Mouse (Mus musculus) gonadal fat pad, adult 2 months (tissue): ENCODE data around the gene Tas2r124. TPM values are rescaled to one million over a fixed set of nuclear protein-coding genes. Genes with fewer than 3 reads are reported as not detected.

Source experiments
- DNase-seq: peaks from one replicate; pipeline ENCODE4 v3.0.0-alpha.2; 2012; ENCODE audit warnings: low read depth
- polyA plus RNA-seq: library from polyadenylated mRNA; depleted of rRNA; stranded (reverse); fragments of >200 nt; gene quantifications from 2 replicates; pipeline ENCODE4 v1.2.3, GENCODE M21; 2012; rRNA removed

Gene Tas2r124
- not detected in 2 replicates for polyA plus RNA-seq

DNA sequence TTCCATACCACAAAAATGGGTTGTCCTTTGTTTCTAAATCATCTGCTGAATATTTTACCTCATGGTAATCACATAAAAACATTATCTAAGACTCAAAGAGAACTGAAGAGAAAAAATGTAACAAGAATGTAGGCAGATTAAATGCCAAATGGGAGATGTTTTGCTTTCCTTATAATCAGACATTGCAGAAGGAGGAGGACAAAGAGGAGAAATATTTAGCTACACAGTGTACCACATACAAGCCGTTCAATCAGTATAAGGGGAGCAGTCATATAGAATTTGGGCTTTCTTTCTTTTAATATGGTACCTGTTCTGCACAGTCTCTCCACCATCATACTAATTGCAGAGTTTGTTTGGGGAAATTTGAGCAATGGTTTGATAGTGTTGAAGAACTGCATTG lies at the start of gene Tas2r124:
Tas2r124 (plus strand) TSS at position 301 of the 400 bp plus-strand sequence.
- DNase-seq: no peak

DNA sequence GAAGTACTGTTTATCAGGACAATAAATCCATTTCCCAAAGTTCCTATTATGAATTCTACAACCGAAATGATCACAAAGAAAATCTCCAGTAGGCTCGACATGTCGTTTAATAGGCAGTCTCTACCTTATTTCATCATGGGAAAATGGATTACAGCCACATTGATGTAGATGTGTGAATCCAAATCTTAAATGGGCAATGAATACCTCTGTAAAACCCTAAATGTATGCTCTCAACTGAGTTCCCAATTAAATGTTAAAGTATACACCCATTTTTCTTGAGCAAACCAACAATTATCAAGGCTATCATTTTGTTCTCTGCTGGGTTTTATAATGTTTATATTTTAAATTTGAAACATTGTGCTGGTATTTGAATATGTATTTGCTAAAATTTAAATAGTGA lies 42.7 kb upstream of the Tas2r124 start, which contains the start of gene Tas2r122:
Tas2r122 (minus strand) TSS at position 101 of the 400 bp plus-strand sequence.
- DNase-seq: no peak

DNA sequence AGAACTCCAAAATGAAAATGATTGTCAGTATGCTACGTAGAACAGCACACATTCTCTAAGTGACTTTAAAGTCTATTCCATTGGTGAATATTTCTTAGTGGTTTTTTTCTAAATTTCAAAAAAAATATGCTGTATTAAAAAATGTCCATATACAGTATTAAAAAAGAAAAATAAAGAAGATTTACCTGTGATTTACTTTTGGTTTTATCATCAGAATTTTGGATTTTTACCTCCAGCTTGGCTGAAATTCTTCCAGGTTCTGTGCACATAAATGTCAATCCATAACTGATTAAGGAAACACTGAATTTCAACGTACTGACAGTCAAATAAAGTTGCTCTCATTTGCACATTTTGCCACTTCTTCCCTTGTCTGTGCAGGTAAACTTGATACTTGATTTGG lies 16.6 kb upstream of the Tas2r124 start, which contains the start of gene Tas2r115:
Tas2r115 (minus strand) TSS at position 101 of the 400 bp plus-strand sequence.
- no peak for DNase-seq

DNA sequence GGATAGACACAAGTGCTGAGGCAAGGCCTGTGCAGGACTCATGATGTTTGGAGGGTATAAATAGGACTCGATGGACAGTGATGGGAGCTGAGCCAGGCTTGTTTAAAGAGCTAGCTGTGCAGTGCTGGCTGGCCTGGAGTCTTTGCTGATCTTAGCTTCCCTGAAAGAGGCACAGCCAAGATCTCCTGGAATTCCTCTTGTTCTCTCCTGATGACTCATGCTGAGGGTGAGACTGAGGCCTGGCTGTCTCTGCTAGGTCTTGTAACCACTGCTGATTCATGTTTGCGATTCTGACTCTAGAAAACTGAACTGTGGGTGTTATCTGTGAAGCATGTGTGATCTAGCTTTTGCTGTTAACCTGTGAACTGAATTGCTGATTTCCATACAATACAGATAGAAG lies 4.3 kb upstream of the Tas2r124 start:
- no peak for DNase-seq

DNA sequence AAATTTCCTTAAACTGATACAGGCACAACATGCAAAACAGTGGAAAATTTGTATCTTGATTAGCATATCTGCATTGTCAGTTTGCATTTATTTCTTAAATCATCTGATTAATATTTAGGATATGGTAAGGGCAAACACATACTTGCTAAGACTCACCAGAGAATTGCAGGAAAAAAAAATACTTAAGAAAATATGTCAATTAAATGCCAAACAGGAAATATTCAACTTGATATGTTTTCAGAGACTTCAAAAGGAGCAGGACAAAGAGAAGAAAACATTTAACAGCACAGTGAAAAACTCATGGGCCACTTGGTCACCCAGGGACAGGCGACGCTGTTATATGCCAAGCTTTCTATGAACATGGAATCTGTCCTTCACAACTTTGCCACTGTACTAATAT lies 7.3 kb downstream of the Tas2r124 start, which contains the start of gene Tas2r102:
Tas2r102 (plus strand) TSS at position 301 of the 400 bp plus-strand sequence.
- no peak for DNase-seq

DNA sequence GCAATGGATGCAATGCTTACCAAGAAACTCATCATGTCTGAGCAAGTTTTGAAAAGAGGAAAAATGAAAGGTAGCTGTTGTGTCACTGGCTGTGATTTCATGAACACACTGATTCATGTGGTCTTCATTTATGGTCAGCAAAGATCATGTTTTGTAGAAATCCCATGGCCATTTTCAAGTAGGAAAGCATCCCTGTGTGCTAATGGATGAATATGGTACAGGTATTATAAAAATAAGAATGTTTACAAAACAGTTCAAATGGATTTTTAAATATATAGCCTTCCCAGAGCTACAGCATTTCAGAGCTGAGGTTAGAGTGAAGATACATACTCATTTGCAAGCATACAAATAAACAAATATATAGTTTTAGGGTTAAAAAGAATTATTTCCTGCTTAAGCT lies 23.5 kb downstream of the Tas2r124 start, which contains the start of gene Tas2r136:
Tas2r136 (minus strand) TSS at position 101 of the 400 bp plus-strand sequence.
- DNase-seq: no peak

DNA sequence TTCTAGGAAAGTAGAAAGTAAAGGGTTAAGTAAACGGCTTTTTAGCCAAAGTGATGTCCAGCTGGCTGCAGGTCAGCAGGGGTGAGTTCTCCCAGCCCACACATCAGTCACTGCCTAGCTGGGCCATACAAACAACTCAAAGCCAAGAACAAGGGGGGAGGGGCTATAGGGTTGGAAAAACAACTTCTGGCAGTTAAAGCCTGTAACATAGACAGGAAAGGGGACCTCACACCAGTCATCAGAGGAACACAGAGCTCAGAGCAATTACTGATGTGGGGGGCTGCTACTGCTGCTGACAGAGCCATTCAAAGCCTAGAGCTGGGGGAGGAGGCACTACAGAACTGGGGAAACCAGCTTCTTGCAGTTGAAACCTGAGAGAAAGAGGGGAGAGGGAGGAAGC lies 40.9 kb downstream of the Tas2r124 start:
- no peak for DNase-seq

DNA sequence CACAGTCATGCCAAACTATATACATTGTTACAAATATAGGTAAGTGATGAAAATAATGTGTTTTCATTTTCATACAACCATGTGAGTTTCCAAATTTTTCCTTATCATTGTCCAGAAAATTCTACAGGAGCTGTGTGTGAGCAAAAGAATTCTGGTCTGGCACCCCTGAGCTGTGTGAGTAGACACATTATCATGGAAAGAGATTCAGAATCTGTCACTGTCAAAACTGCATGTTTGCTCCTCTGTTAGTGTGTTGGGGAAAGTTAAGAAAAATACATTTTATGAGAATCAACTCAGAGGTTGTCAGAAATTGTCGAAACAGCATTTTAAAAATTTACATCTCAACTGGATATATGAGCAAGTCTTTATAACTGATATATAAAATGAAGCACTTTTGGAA lies 48.0 kb downstream of the Tas2r124 start, which contains the start of gene Tas2r117:
Tas2r117 (plus strand) TSS at position 301 of the 400 bp plus-strand sequence.
- no peak for DNase-seq

Other genes with a start within 250 kb of the Tas2r124 start
- not detected in 2 replicates for gene Prh1, start 184.9 kb upstream of the Tas2r124 start, polyA plus RNA-seq
- not detected in 2 replicates for gene Prp2, start 158.8 kb upstream of the Tas2r124 start, polyA plus RNA-seq
- gene A630073D07Rik, start 103.2 kb upstream of the Tas2r124 start, polyA plus RNA-seq: not detected in 2 replicates
- gene Tas2r120, start 97.8 kb upstream of the Tas2r124 start, polyA plus RNA-seq: not detected in 2 replicates
- not detected in 2 replicates for gene Tas2r121, start 53.7 kb upstream of the Tas2r124 start, polyA plus RNA-seq
- not detected in 2 replicates for gene Tas2r122, start 42.8 kb upstream of the Tas2r124 start, polyA plus RNA-seq
- not detected in 2 replicates for gene Tas2r115, start 16.7 kb upstream of the Tas2r124 start, polyA plus RNA-seq
- not detected in 2 replicates for gene Tas2r102, start 7.4 kb downstream of the Tas2r124 start, polyA plus RNA-seq
- gene Tas2r136, start 23.4 kb downstream of the Tas2r124 start, polyA plus RNA-seq: not detected in 2 replicates
- not detected in 2 replicates for gene Tas2r117, start 48.1 kb downstream of the Tas2r124 start, polyA plus RNA-seq
- not detected in 2 replicates for gene Tas2r123, start 92.4 kb downstream of the Tas2r124 start, polyA plus RNA-seq
- gene Tas2r116, start 100.7 kb downstream of the Tas2r124 start, polyA plus RNA-seq: not detected in 2 replicates
- not detected in 2 replicates for gene Tas2r110, start 113.3 kb downstream of the Tas2r124 start, polyA plus RNA-seq
- gene Tas2r113, start 138.3 kb downstream of the Tas2r124 start, polyA plus RNA-seq: not detected in 2 replicates
- not detected in 2 replicates for gene Tas2r125, start 154.9 kb downstream of the Tas2r124 start, polyA plus RNA-seq
- not detected in 2 replicates for gene Tas2r129, start 196.4 kb downstream of the Tas2r124 start, polyA plus RNA-seq
- not detected in 2 replicates for gene Tas2r131, start 203.2 kb downstream of the Tas2r124 start, polyA plus RNA-seq
- not detected in 2 replicates for gene Tas2r109, start 226.2 kb downstream of the Tas2r124 start, polyA plus RNA-seq